Mouse (Mus musculus): ENCODE data around the gene Sdk2. TPM values are rescaled to one million over a fixed set of nuclear protein-coding genes. Genes with fewer than 3 reads are reported as not detected.

Sdk2 gene
- total RNA-seq, 4 experiments from 2014 or later: 0.65 to 2.1 (median 1.3) TPM

- DNase-seq (ENCODE audit: low spot score): no peak
Measured at GRCm38 (mm10) chr11:113842879-113843278, 224.0 kb downstream of the Sdk2 start.

- DNase-seq (ENCODE audit: low spot score): no peak
Measured at GRCm38 (mm10) chr11:113831608-113832007, 235.2 kb downstream of the Sdk2 start.

DNA sequence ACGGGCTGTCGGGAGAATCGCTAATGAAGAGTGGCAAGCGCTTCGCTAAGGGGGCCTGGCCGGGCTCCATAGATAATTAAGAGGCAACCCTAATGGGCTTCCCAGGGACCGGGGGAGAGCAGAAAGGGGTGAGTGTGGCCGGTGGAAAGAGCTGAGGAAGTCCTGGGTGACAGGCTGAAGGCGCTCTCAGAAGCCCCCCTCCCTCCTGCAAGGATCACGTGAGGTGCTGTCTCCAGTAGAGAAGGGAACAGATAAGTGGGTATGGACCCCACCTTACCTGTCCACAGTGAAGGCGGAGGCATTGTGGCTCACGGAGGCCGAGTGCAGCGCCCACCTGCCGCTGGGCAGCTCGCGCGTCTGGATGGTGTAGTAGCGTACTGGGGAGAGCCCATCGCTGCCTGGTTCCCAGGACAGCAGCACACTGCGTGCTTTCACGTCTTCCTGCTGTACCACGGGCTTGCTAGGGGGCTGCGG lies 238.7 kb downstream of the Sdk2 start:
- no peak for DNase-seq (ENCODE audit: low spot score)

- no peak for DNase-seq (ENCODE audit: low spot score)
Measured at GRCm38 (mm10) chr11:113820005-113820404, 246.8 kb downstream of the Sdk2 start.

DNA sequence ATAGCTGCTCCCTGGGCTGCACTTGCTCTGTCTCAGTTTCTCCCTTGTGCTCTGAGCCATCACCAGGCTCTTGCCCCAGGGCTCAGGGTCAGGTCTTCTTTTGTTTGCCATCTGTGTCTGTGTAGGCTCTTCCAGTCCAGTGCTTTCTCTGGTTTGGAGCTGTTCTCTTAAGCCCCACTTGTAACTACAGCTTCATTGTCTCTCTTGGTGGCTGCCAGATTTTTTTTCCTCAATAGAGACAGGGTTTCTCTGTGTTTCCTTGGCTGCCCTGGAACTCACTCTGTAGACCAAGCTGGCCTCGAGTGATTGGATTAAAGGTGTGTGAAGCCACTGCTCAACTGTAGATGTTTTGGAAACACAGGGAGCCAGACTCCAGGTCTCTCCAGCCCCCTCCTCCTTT lies 247.8 kb downstream of the Sdk2 start:
- no peak for DNase-seq (ENCODE audit: low spot score)

- no peak for DNase-seq (ENCODE audit: low spot score)
Measured at GRCm38 (mm10) chr11:113816971-113817548, 249.8 kb downstream of the Sdk2 start.

DNA sequence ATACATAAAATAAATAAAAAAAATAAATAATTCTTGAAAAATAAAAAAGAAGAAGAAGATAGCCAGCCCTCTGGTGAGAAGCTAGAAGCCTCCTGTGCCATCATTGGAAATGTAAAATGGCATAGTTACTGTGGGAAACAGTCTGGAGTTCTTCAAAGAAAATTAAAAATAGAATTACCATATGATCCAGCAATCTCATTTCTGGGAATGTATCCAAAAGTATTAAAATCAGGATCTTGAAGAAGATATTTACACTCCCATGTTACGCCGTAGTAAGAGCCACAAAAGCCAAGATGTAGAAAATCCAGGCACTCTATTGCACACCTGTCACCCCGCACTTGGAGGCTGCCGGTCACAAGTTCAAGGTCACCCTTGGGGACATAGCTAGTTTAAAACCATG lies 250.4 kb downstream of the Sdk2 start:
- DNase-seq (ENCODE audit: low spot score): no peak

DNA sequence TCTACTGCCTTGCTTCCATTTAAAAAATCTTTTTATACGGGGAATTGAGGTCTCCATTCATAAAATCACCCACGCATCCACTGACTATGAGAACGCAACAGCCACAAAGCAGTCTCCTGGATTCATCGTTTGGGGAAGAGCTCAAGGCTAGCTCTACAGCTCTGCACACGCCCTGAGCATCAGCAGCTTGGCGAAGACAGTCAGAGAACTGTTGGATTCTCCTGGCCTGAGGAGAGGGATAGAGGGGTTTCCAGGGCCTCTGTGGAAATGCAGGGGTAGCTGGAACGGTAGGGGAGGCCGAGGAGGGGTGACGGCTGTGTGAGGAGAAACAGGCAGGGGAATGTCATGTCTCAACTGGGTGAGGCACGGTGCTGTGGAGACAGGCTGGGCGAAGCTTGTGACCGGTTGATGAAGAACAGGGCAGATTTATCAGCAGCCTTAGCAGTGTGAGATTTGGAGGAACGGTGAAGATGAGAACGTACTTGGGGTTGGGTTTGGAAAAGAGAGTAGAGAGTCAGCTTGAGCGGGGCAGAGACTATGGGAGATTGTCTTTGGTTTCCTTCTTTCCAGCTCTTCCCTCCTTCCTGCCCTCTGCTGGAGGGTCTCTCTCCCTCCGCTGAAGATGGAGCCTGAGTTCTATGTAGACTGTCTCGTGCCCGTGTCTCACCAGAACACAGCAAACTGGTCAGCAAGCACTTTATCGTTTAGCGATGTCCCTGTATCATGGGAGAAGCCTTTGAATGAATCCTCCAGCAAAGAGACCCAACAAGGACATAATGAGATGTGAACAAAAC lies 255.1 kb downstream of the Sdk2 start:
- no peak for DNase-seq (ENCODE audit: low spot score)

DNA sequence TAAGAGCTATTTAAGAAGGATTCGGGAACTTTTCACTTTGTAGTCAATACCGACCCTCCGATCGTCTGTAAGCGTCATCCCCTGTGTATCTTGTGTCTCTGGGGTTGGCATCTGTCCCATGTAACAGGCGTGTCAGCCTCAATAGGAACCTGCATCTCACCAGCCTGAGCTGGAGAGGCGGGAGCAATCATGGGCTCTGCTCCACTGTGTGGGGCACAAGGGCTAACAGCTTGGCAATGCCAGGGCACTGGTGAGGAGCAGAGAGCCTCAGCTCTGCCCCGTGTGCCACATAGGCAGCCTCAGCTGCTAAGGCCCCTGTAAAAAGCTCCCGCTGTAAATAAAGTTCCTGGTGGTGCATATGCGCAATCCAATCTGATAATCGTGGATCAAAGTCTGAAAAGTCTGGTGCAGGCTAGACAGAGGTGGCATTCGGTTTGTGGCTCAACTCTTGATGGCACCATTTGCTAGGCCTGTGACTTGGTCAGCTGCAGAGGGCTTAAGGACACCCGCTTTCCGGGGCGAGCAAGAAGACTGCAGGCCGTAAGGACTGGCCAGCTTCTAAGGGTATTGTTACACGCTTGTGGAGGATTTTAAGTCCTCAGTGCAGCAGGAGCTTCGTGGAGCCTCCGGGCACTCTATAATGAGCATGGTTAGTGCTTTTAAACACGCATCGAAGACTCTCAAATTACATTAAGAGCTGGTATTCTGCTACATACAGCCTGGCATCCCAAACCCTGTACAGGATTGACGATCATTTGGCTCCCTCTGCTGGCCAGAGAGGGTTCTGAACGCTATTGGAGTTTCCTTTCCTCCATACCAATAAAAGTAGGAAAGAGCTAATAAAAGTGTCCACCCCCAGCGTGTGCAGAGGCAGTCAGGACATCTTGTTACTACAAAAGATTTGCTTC lies 256.0 kb downstream of the Sdk2 start:
- peak; percentile 82 for DNase-seq (ENCODE audit: low spot score)

GRCm38 (mm10) chr11:113807086-113807485 lies 259.8 kb downstream of the Sdk2 start:
- peak; percentile 88 for DNase-seq (ENCODE audit: low spot score)

GRCm38 (mm10) chr11:113806382-113807077 lies 260.3 kb downstream of the Sdk2 start:
- DNase-seq (ENCODE audit: low spot score): no peak

GRCm38 (mm10) chr11:113805974-113806373 lies 260.9 kb downstream of the Sdk2 start:
- DNase-seq (ENCODE audit: low spot score): no peak

DNA sequence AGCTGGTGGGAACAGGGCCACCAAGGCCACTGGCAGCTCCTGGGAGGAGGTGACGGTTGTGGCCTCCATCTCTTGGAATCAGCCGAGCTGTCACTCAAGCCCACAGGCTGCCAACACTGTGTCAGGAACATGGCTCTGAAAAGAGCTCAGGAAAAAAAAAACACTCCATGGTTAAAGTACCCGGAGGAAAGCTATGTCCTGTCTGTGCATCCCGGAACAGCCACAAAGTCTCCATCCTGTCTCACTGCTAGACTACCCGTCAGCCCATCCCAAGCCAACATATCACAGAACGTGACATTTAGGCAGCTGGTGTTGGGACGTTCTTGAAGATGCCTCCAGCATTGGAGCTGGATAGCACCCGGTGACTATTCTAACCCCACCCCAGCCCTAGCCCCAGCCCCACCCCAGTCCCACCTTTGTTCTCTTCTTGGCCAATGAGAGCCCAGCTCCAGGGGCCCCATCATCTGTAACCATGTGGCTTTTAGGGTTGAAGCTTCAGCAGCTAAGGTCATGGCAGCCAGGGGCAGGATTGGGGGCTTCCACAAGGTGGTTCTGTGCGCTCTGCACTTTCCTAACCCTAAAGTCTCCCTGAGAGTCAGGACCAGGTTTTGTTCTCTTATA lies 263.4 kb downstream of the Sdk2 start:
- no peak for DNase-seq (ENCODE audit: low spot score)

DNA sequence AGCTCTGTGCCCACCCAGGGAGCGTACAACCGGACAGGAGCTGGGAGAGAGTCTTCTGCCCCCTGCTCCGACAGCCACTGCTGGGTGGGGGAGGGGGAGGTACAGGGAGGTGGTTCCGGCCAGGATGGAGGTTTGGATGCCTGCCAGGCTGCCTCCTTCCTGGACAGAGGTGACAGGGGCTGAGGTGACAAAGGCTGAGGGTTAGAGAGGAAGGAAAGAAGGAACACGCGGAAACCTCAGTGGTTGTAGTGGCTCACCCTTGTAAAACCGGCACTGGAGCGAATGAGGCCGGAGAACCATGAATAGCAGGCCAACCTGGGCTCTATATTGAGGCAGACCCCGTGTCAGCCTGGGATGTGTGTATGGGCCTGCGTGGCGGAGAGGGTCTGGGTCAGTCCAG lies 264.4 kb downstream of the Sdk2 start:
- peak; percentile 80 for DNase-seq (ENCODE audit: low spot score)

- no peak for DNase-seq (ENCODE audit: low spot score)
Measured at GRCm38 (mm10) chr11:113800026-113800425, 266.8 kb downstream of the Sdk2 start.

GRCm38 (mm10) chr11:113799041-113799447 lies 267.8 kb downstream of the Sdk2 start:
- no peak for DNase-seq (ENCODE audit: low spot score)

DNA sequence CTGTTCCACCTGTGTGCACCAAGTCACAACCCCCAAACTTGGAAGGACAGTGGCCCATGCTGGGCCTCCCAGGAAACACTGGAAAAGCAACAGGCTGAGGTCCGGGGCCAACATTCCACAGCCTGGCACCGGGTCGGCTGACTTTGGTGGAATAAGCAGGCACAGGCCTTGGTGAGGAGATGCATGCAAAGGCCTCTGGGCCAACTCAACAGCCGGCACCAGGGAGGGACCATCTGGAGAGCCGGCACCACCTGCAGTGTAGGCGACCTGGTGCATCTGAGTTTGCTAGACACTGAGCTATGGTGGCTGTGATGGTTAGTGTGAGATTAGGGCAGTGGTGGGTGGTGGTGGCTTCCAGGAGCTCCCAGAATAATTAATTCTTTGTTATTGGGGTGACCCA lies 268.8 kb downstream of the Sdk2 start:
- no peak for DNase-seq (ENCODE audit: low spot score)

DNA sequence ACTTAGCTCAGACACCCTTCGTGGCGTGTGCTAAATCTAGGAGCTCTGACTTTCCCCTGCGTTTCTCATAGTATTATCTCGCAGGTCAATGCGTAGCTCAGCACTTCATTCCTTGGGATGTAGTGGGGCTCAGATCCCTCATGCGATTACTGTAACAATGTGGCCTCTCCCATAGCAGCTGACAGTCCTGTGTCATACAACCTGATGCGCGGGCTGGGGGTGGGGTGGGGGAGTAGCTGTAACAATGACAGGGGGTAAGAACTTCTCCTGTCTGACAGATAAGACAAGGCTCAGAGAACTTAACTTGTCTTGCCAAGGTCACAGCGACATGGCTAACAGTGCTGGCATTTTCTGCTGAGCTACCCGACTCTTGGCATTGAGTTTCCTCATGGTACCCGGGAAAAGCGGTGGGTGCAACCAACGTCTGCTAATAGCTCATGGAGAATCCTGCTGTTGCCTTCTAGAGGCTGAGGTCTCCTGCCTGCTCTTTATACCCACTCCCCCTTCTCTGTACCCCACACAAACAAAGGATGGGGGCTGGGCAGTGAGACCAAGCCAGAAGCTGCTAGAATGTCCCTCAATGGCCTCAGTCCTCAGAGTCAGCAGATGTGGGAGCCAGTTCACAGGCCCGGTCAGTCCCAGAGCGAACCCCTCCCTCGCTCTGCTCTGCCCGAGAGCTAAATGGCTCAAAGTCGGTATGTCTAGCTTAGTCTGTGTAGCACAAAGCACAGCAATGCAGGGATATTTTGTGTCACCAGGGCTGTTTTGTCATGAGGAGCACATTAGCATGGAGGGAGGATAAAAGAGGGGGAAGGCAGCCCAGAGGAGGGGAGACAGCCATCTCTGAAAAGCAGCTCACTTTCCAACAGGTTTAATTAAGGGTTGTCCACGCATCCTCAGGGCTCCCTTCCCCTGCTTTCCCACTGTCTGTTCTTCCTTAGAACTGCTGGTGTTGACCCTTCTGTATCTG lies 269.5 kb downstream of the Sdk2 start:
- no peak for DNase-seq (ENCODE audit: low spot score)

GRCm38 (mm10) chr11:113795846-113796245 lies 271.0 kb downstream of the Sdk2 start:
- no peak for DNase-seq (ENCODE audit: low spot score)

Data from heart, adult 8-10 months (tissue).